Comparison of ENCODE assay signal across 10 mouse cellular contexts in genomic region chr9:120708507-120708906, GRCm38 (mm10).
DNase-seq lines count a peak whose midpoint lies in the region; ATAC-seq and TF ChIP-seq lines count a peak whose summit lies in the region.
"Had no signal": no experiment of that assay in that cellular context is flagged by ENCODE, and none has a peak within 500 bp of the region (broad histone marks: within the 10 kb centered on the region; RNA-seq: fewer than 3 reads in every experiment).

No protein-coding gene starts in this region.

- WGBS in heart, embryonic 10.5 days = 9% methylated on average over 11 of the region's 11 CpGs
- 15% methylated on average over 11 of the region's 11 CpGs for WGBS in heart, adult 2 months
- WGBS in heart, embryonic 15.5 days = 11% methylated on average over 11 of the region's 11 CpGs
- WGBS in midbrain, embryonic 10.5 days = 14% methylated on average over 11 of the region's 11 CpGs

- H3K27me3 ChIP-seq in heart, embryonic 10.5 days (ENCODE audit: insufficient read depth, poor library complexity, severe bottlenecking) = no peaks in the 10 kb centered on the region
- no peaks in the 10 kb centered on the region; the same call in 1 of the 2 replicates for H3K27me3 ChIP-seq in heart, adult 2 months (ENCODE audit: control insufficient read depth, insufficient read depth, low read length)
- H3K27me3 ChIP-seq in heart, embryonic 15.5 days = no peaks in the 10 kb centered on the region
- H3K27me3 ChIP-seq in midbrain, embryonic 10.5 days (ENCODE audit: low read depth, poor library complexity, severe bottlenecking) = no peaks in the 10 kb centered on the region

- H3K79me2 ChIP-seq in heart, adult 2 months (replicated peaks; ENCODE audit: control insufficient read depth, insufficient read depth, low read length) = no peaks in the 10 kb centered on the region

- peak overlapping the region; percentile 54 for H3K27ac ChIP-seq in heart, embryonic 10.5 days
- no peak overlapping the region; the same call in 1 of the 2 replicates for H3K27ac ChIP-seq in heart, adult 2 months
- H3K27ac ChIP-seq in ES-E14 (ENCODE audit: insufficient read depth, low read depth, low read length, poor library complexity, severe bottlenecking) = no peak overlapping the region
- H3K27ac ChIP-seq in heart, embryonic 15.5 days = peak overlapping the region; percentile 16; the same call in 1 of the 2 replicates
- peak overlapping the region; percentile 83 for H3K27ac ChIP-seq in midbrain, embryonic 10.5 days (replicated peaks)

- H3K4me1 ChIP-seq in heart, embryonic 10.5 days = peaks cover 9% of the 10 kb centered on the region
- peaks cover 5% of the 10 kb centered on the region for H3K4me1 ChIP-seq in heart, adult 2 months (ENCODE audit: control insufficient read depth, insufficient read depth, low read length)
- H3K4me1 ChIP-seq in ES-E14 (ENCODE audit: control insufficient read depth in 2 of 2, insufficient read depth in 2 of 2, low read length in 2 of 2, poor library complexity in 1 of 2) = peaks cover 3% of the 10 kb centered on the region in 2 experiments; a peak in 2 of 4 replicates
- H3K4me1 ChIP-seq in heart, embryonic 15.5 days (replicated peaks) = peaks cover 10% of the 10 kb centered on the region
- peaks cover 22% of the 10 kb centered on the region for H3K4me1 ChIP-seq in midbrain, embryonic 10.5 days

- H3K4me3 ChIP-seq in heart, embryonic 10.5 days = peak overlapping the region; percentile 37
- H3K4me3 ChIP-seq in heart, adult 2 months = no peak overlapping the region
- peak overlapping the region in 1 of 2 experiments; percentile 49; a peak in 2 of 4 replicates for H3K4me3 ChIP-seq in ES-E14 (ENCODE audit: insufficient read depth in 1 of 2, low read depth in 1 of 2, low read length in 2 of 2, poor library complexity in 1 of 2, severe bottlenecking in 1 of 2)
- H3K4me3 ChIP-seq in heart, embryonic 15.5 days = peak overlapping the region; percentile 9; the same call in 1 of the 2 replicates
- peak overlapping the region; percentile 29 for H3K4me3 ChIP-seq in midbrain, embryonic 10.5 days
- H3K4me3 ChIP-seq: erythroblast, embryonic 14.5 days had no signal

- peak overlapping the region; percentile 48 for H3K4me2 ChIP-seq in heart, embryonic 15.5 days

- intact Hi-C loops in heart, adult 2 months (cut with DNase I) = no loop called here
- intact Hi-C loops in left cerebral cortex, postnatal 25 days (cut with DNase I) = no loop called here

- H3K9me3 ChIP-seq in heart, embryonic 10.5 days = peaks cover 6% of the 10 kb centered on the region; the same call in 1 of the 2 replicates
- no peaks in the 10 kb centered on the region for H3K9me3 ChIP-seq in ES-E14 (ENCODE audit: control insufficient read depth, insufficient read depth, low read depth, low read length)
- H3K9me3 ChIP-seq in heart, embryonic 15.5 days (replicated peaks) = no peaks in the 10 kb centered on the region
- peaks cover 7% of the 10 kb centered on the region; the same call in 1 of the 2 replicates for H3K9me3 ChIP-seq in midbrain, embryonic 10.5 days (replicated peaks)

- H3K36me3 ChIP-seq in heart, embryonic 10.5 days = no peaks in the 10 kb centered on the region
- no peaks in the 10 kb centered on the region for H3K36me3 ChIP-seq in heart, adult 2 months (ENCODE audit: control insufficient read depth, insufficient read depth, low read length)
- H3K36me3 ChIP-seq in ES-E14 (ENCODE audit: control insufficient read depth, insufficient read depth, low read length, poor library complexity, severe bottlenecking) = no peaks in the 10 kb centered on the region
- no peaks in the 10 kb centered on the region for H3K36me3 ChIP-seq in heart, embryonic 15.5 days
- no peaks in the 10 kb centered on the region for H3K36me3 ChIP-seq in midbrain, embryonic 10.5 days

- no peak for ATAC-seq in heart, embryonic 15.5 days (replicated peaks; ENCODE audit: insufficient number of reproducible peaks, insufficient read depth, low FRiP score, low read depth)

- DNase-seq in heart, embryonic 10.5 days (ENCODE audit: low spot score) = no peak
- DNase-seq in heart, adult 2 months = no peak
- DNase-seq in ES-E14 (ENCODE audit: low read depth, low spot score) = peak; percentile 35
- no peak for DNase-seq in midbrain, embryonic 10.5 days (ENCODE audit: low spot score)
- DNase-seq in cerebellum, postnatal 4 days (ENCODE audit: low spot score in 2 of 2) = no peak
- DNase-seq in layer of hippocampus, postnatal 14 days (ENCODE audit: low spot score in 2 of 2) = no peak
- DNase-seq in left cerebral cortex, postnatal 25 days (ENCODE audit: low spot score in 2 of 2) = no peak
- DNase-seq: layer of hippocampus, adult 9-11 months had no signal

- H3K9ac ChIP-seq in heart, adult 2 months (ENCODE audit: low read depth, low read length) = no peak overlapping the region; the same call in 1 of the 2 replicates
- H3K9ac ChIP-seq in ES-E14 (ENCODE audit: insufficient read depth, low read depth, low read length, poor library complexity, severe bottlenecking) = no peak overlapping the region; the same call in 1 of the 2 replicates
- no peak overlapping the region for H3K9ac ChIP-seq in heart, embryonic 15.5 days

- TF ChIP-seq CTCF in heart, adult 2 months (IDR thresholded peaks at IDR 0.05) = no peak

- TF ChIP-seq POLR2A in heart, adult 2 months (IDR thresholded peaks at IDR 0.05; ENCODE audit: insufficient read depth, low read depth, low read length) = no peak

- TF ChIP-seq EP300 in heart, adult 2 months (IDR thresholded peaks at IDR 0.05; ENCODE audit: insufficient read depth, low read depth, low read length) = no peak

- in situ Hi-C loops in ES-E14 (cut with MboI; ENCODE audit: low sequenced_read_pairs in 2 of 2, unreplicated experiment in 2 of 2) = no loop called here

TF ChIP-seq in ES-E14, 5 proteins besides CTCF, POLR2A, EP300 and RAD21:
- TF ChIP-seq ZC3H11A (IDR thresholded peaks at IDR 0.05; ENCODE audit: borderline replicate concordance, low read depth, low read length) = no peak
- TF ChIP-seq CHD2 (IDR thresholded peaks at IDR 0.05; ENCODE audit: low read depth, low read length) = no peak
- no peak for TF ChIP-seq ZNF384 (IDR thresholded peaks at IDR 0.05; ENCODE audit: low read depth, low read length)
- TF ChIP-seq MAFK (IDR thresholded peaks at IDR 0.05; ENCODE audit: insufficient read depth, low read depth, low read length) = no peak
- no peak for TF ChIP-seq HCFC1 (IDR thresholded peaks at IDR 0.05; ENCODE audit: borderline replicate concordance, insufficient read depth, low read length)
TF ChIP-seq in ES-E14: peak in this region for 0.

Comparison
In these comparisons a context has a peak if more than half of its experiments do, and no peak if none do; other contexts are left out.
1. H3K27ac ChIP-seq: peak in heart, embryonic 10.5 days (single experiment), heart, embryonic 15.5 days (single experiment) and midbrain, embryonic 10.5 days (single experiment); none in heart, adult 2 months (single experiment) and ES-E14 (single experiment).